Mouse (Mus musculus): ENCODE data around the gene H6pd. TPM values are rescaled to one million over a fixed set of nuclear protein-coding genes. Genes with fewer than 3 reads are reported as not detected.
"Not testable (repeated sequence)": the region's sequence is repeated elsewhere in the genome, so short reads cannot be mapped to it uniquely, and the experiment has no call there.

H6pd gene
- 66.4 and 85.8 TPM in 2 replicates for polyA plus RNA-seq (2012; ENCODE audit: insufficient read depth, insufficient read length, missing spikeins)

- peaks cover 6% of the 10 kb centered on the region for H3K4me1 ChIP-seq (ENCODE audit: control insufficient read depth, insufficient read depth, insufficient read length, low read length)
- H3K4me3 ChIP-seq (ENCODE audit: insufficient read depth, low read depth, low read length) = peak within 1 kb of the TSS; percentile 67
- H3K27ac ChIP-seq (replicated peaks; ENCODE audit: low read depth, low read length) = peak within 1 kb of the TSS; percentile 59
These were observed at the start of gene H6pd for GRCm38 (mm10) chr4:150008853-150009586. Gene H6pd (minus strand): TSS chr4:150009023.

GRCm38 (mm10) chr4:150057722-150058121 lies 48.9 kb upstream of the H6pd start:
- Histone ChIP-seq H3K4me1 (ENCODE audit: control insufficient read depth, insufficient read depth, insufficient read length, low read length) (peaks cover 14% of the 10 kb centered on the region), H3K27ac (replicated peaks; ENCODE audit: low read depth, low read length) (no peak overlapping the region), H3K4me3 (ENCODE audit: insufficient read depth, low read depth, low read length) (no peak overlapping the region)

GRCm38 (mm10) chr4:150056171-150056570 lies 47.3 kb upstream of the H6pd start:
- Histone ChIP-seq H3K4me1 (ENCODE audit: control insufficient read depth, insufficient read depth, insufficient read length, low read length) (peaks cover 8% of the 10 kb centered on the region), H3K27ac (replicated peaks; ENCODE audit: low read depth, low read length) (no peak overlapping the region), H3K4me3 (ENCODE audit: insufficient read depth, low read depth, low read length) (no peak overlapping the region)

- Histone ChIP-seq H3K27ac (replicated peaks; ENCODE audit: low read depth, low read length) (no peak overlapping the region), H3K4me3 (ENCODE audit: insufficient read depth, low read depth, low read length) (no peak overlapping the region), H3K4me1 (ENCODE audit: control insufficient read depth, insufficient read depth, insufficient read length, low read length) (no peaks in the 10 kb centered on the region)
These were observed 43.6 kb upstream of the H6pd start for GRCm38 (mm10) chr4:150052380-150052779.

GRCm38 (mm10) chr4:150051514-150051913 lies 42.7 kb upstream of the H6pd start:
- Histone ChIP-seq H3K4me1 (ENCODE audit: control insufficient read depth, insufficient read depth, insufficient read length, low read length) (no peaks in the 10 kb centered on the region), H3K27ac (replicated peaks; ENCODE audit: low read depth, low read length) (no peak overlapping the region), H3K4me3 (ENCODE audit: insufficient read depth, low read depth, low read length) (no peak overlapping the region)

- no peak overlapping the region for H3K27ac ChIP-seq (replicated peaks; ENCODE audit: low read depth, low read length)
- no peaks in the 10 kb centered on the region for H3K4me1 ChIP-seq (ENCODE audit: control insufficient read depth, insufficient read depth, insufficient read length, low read length)
- H3K4me3 ChIP-seq (ENCODE audit: insufficient read depth, low read depth, low read length) = peak overlapping the region; percentile 71
These were observed 40.9 kb upstream of the H6pd start for GRCm38 (mm10) chr4:150049564-150050226.

GRCm38 (mm10) chr4:150049157-150049513 lies 40.3 kb upstream of the H6pd start:
- Histone ChIP-seq H3K4me3 (ENCODE audit: insufficient read depth, low read depth, low read length) (peak overlapping the region; percentile 71), H3K27ac (replicated peaks; ENCODE audit: low read depth, low read length) (no peak overlapping the region)

GRCm38 (mm10) chr4:150048478-150049156 lies 39.8 kb upstream of the H6pd start:
- no peaks in the 10 kb centered on the region for H3K4me1 ChIP-seq (ENCODE audit: control insufficient read depth, insufficient read depth, insufficient read length, low read length)
- H3K4me3 ChIP-seq (ENCODE audit: insufficient read depth, low read depth, low read length) = peak overlapping the region; percentile 71
- peak overlapping the region; percentile 6 for H3K27ac ChIP-seq (replicated peaks; ENCODE audit: low read depth, low read length)

More at GRCm38 (mm10) chr4:150049157-150049513, 40.3 kb upstream of the H6pd start:
- H3K4me1 ChIP-seq (ENCODE audit: control insufficient read depth, insufficient read depth, insufficient read length, low read length) = no peaks in the 10 kb centered on the region

GRCm38 (mm10) chr4:150048038-150048437 lies 39.2 kb upstream of the H6pd start:
- Histone ChIP-seq H3K4me3 (ENCODE audit: insufficient read depth, low read depth, low read length) (peak overlapping the region; percentile 71), H3K4me1 (ENCODE audit: control insufficient read depth, insufficient read depth, insufficient read length, low read length) (no peaks in the 10 kb centered on the region), H3K27ac (replicated peaks; ENCODE audit: low read depth, low read length) (peak overlapping the region; percentile 6; the same call in 1 of the 2 replicates)

- H3K4me3 ChIP-seq (ENCODE audit: insufficient read depth, low read depth, low read length) = no peak overlapping the region
- no peaks in the 10 kb centered on the region for H3K4me1 ChIP-seq (ENCODE audit: control insufficient read depth, insufficient read depth, insufficient read length, low read length)
- H3K27ac ChIP-seq (replicated peaks; ENCODE audit: low read depth, low read length) = no peak overlapping the region
These were observed 34.8 kb upstream of the H6pd start for GRCm38 (mm10) chr4:150043591-150043990.

- Histone ChIP-seq H3K4me1 (ENCODE audit: control insufficient read depth, insufficient read depth, insufficient read length, low read length) (no peaks in the 10 kb centered on the region), H3K27ac (replicated peaks; ENCODE audit: low read depth, low read length) (no peak overlapping the region), H3K4me3 (ENCODE audit: insufficient read depth, low read depth, low read length) (no peak overlapping the region)
These were observed 32.7 kb upstream of the H6pd start for GRCm38 (mm10) chr4:150041346-150042110.

GRCm38 (mm10) chr4:150040856-150041255 lies 32.0 kb upstream of the H6pd start:
- H3K4me3 ChIP-seq (ENCODE audit: insufficient read depth, low read depth, low read length); H3K27ac ChIP-seq (replicated peaks; ENCODE audit: low read depth, low read length); H3K4me1 ChIP-seq (ENCODE audit: control insufficient read depth, insufficient read depth, insufficient read length, low read length): not testable (repeated sequence)

GRCm38 (mm10) chr4:150040003-150040581 lies 31.3 kb upstream of the H6pd start:
- H3K27ac ChIP-seq (replicated peaks; ENCODE audit: low read depth, low read length) = no peak overlapping the region
- no peak overlapping the region for H3K4me3 ChIP-seq (ENCODE audit: insufficient read depth, low read depth, low read length)
- no peaks in the 10 kb centered on the region for H3K4me1 ChIP-seq (ENCODE audit: control insufficient read depth, insufficient read depth, insufficient read length, low read length)

GRCm38 (mm10) chr4:150038533-150038932 lies 29.7 kb upstream of the H6pd start:
- Histone ChIP-seq H3K27ac (replicated peaks; ENCODE audit: low read depth, low read length) (no peak overlapping the region), H3K4me3 (ENCODE audit: insufficient read depth, low read depth, low read length) (no peak overlapping the region), H3K4me1 (ENCODE audit: control insufficient read depth, insufficient read depth, insufficient read length, low read length) (no peaks in the 10 kb centered on the region)

All from brown adipose tissue, adult 24 weeks (tissue).